Mouse (Mus musculus): ENCODE results near the gene AC161166.1.
"Not testable (repeated sequence)": the region's sequence is repeated elsewhere in the genome, so short reads cannot be mapped to it uniquely, and the experiment has no call there.

The AC161166.1 gene

GRCm38 (mm10) chr7:24525686-24526420, 13.6 kb upstream of the AC161166.1 start:
- no peak for DNase-seq (ENCODE audit: low spot score)

GRCm38 (mm10) chr7:24524978-24525377, 12.7 kb upstream of the AC161166.1 start:
- no peak for DNase-seq (ENCODE audit: low spot score)

GRCm38 (mm10) chr7:24523723-24524122, 11.5 kb upstream of the AC161166.1 start:
- DNase-seq (ENCODE audit: low spot score) = no peak

- no peak for DNase-seq (ENCODE audit: low spot score)
These were observed 10.6 kb upstream of the AC161166.1 start for GRCm38 (mm10) chr7:24522805-24523204.

- DNase-seq (ENCODE audit: low spot score) = not testable (repeated sequence)
These were observed 7.8 kb upstream of the AC161166.1 start for GRCm38 (mm10) chr7:24520054-24520453.

GRCm38 (mm10) chr7:24519130-24519529, 6.9 kb upstream of the AC161166.1 start:
- no peak for DNase-seq (ENCODE audit: low spot score)

GRCm38 (mm10) chr7:24517654-24518053, 5.4 kb upstream of the AC161166.1 start:
- no peak for DNase-seq (ENCODE audit: low spot score)

- no peak for DNase-seq (ENCODE audit: low spot score)
These were observed 4.8 kb upstream of the AC161166.1 start for GRCm38 (mm10) chr7:24517077-24517476.

GRCm38 (mm10) chr7:24516319-24516718, 4.1 kb upstream of the AC161166.1 start:
- not testable (repeated sequence) for DNase-seq (ENCODE audit: low spot score)

GRCm38 (mm10) chr7:24507726-24508114, 4.5 kb downstream of the AC161166.1 start:
- no peak for DNase-seq (ENCODE audit: low spot score)

- DNase-seq (ENCODE audit: low spot score) = peak; percentile 76
These were observed 5.2 kb downstream of the AC161166.1 start, which contains the start of gene Zfp428 for GRCm38 (mm10) chr7:24506838-24507725. TSS of gene Zfp428 (plus strand) at chr7:24507006.

- peak; percentile 47 for DNase-seq (ENCODE audit: low spot score)
These were observed 5.8 kb downstream of the AC161166.1 start for GRCm38 (mm10) chr7:24506476-24506837.

GRCm38 (mm10) chr7:24506065-24506459, 6.2 kb downstream of the AC161166.1 start:
- DNase-seq (ENCODE audit: low spot score) = no peak

- no peak for DNase-seq (ENCODE audit: low spot score)
These were observed 6.7 kb downstream of the AC161166.1 start for GRCm38 (mm10) chr7:24505447-24506064.

GRCm38 (mm10) chr7:24504868-24505267, 7.4 kb downstream of the AC161166.1 start:
- no peak for DNase-seq (ENCODE audit: low spot score)

- DNase-seq (ENCODE audit: low spot score) = no peak
These were observed 8.3 kb downstream of the AC161166.1 start for GRCm38 (mm10) chr7:24504004-24504403.

- DNase-seq (ENCODE audit: low spot score) = no peak
These were observed 10.8 kb downstream of the AC161166.1 start for GRCm38 (mm10) chr7:24501492-24501891.

GRCm38 (mm10) chr7:24500929-24501328, 11.3 kb downstream of the AC161166.1 start:
- DNase-seq (ENCODE audit: low spot score) = no peak

- no peak for DNase-seq (ENCODE audit: low spot score)
These were observed 12.2 kb downstream of the AC161166.1 start for GRCm38 (mm10) chr7:24499856-24500577.

GRCm38 (mm10) chr7:24488303-24488702, 24.0 kb downstream of the AC161166.1 start:
- DNase-seq (ENCODE audit: low spot score) = no peak

- DNase-seq (ENCODE audit: low spot score) = no peak
These were observed 24.9 kb downstream of the AC161166.1 start for GRCm38 (mm10) chr7:24487403-24487802.

GRCm38 (mm10) chr7:24486654-24487130, 25.6 kb downstream of the AC161166.1 start:
- DNase-seq (ENCODE audit: low spot score) = no peak
